Mouse (Mus musculus): Measurements from ENCODE around the gene Gm13102.
"Not testable (repeated sequence)": the region's sequence is repeated elsewhere in the genome, so short reads cannot be mapped to it uniquely, and the experiment has no call there.

- not testable (repeated sequence) for TF ChIP-seq CTCF (IDR thresholded peaks at IDR 0.05; ENCODE audit: borderline replicate concordance, control insufficient read depth, extremely low read depth, insufficient read depth, low read length, poor library complexity); POLR2A (IDR thresholded peaks at IDR 0.05; ENCODE audit: control insufficient read depth, extremely low read depth, insufficient read depth, low read length, poor library complexity)
Observed at GRCm38 (mm10) chr4:144058826-144059225, 47.4 kb upstream of the Gm13102 start, which contains the start of gene Pramel4.

Measured in thymus, adult 2 months (tissue).